Mouse (Mus musculus) mesoderm, embryonic 11.5 days (tissue): Measurements from ENCODE around the gene Upf3b.
"Not testable (repeated sequence)": the region's sequence is repeated elsewhere in the genome, so short reads cannot be mapped to it uniquely, and the experiment has no call there.

Source experiments
- DNase-seq: peaks from one replicate; pipeline ENCODE4 v3.0.0-alpha.2; 2012; ENCODE audit warnings: low read depth, low spot score

The Upf3b gene

DNA sequence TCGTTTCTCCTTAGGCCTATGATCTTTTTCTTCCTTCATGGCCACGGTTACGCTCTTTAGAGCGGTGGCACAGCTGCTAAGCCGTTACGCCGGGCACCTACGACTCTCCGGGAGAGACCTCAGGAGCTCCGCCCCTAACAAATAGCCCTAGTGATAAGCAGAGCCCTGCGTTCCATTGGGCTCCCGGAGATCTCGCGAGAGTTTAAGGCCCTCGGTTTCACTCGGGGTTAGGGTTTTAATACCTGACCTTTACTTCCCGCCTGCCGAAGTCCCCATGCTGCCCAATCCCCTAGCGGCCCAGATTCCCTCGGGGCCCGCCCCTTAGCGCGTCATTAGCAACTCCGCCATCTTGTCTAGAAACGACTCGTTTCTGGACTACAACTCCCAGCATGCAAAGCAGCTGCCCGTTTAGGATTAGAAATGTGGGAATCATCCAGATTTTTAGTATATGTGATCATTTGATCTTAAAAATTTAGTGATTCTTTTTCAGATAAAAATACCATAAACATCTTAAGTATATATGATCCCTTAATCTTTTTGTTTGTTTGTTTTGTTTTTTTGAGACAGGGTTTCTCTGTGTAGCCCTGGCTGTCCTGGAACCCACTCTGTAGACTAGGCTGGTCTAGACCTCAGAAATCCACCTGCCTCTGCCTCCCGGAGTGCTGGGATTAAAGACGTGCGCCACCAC lies at the start of gene Upf3b:
TSS of gene Upf3b (minus strand) at position 130 of the 688 bp plus-strand sequence.
- peak; percentile 96 for DNase-seq

DNA sequence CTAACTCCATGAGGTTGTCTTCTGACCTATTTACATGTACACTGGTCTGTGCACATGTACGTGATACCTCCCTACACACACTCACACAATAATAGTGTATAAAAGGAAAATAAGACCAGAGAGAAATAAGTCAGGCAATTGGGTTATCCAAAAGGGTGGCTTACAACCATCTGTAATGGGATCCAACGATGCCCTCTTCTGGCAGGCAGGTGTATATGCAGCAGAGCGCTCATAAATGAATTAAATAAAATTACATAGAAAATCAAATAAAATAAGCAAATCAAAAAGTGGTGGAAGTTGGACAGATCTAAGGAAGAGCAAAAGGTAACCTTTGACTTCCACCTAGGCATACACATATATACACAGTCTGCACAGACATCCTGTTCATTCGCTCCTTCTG lies 47.7 kb upstream of the Upf3b start:
- peak; percentile 3 for DNase-seq

DNA sequence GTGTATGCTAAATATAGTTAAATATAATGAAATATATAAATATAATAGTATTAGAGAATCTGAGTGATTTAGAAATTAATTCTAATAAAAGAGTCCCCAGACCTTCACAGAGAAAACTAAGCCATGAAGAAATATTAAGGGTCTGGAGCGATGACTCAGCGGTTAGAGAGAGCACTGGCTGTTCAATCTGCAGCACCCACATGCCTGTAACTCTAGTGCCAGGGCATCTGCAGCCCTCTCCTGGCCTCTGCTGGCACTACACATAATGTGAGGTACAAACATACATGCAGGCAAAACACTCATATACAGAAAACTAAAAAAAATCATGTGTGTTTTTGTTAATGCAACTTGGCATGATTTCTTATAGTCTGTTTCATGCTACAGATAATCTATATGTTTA lies 34.8 kb upstream of the Upf3b start:
- peak; percentile 17 for DNase-seq

DNA sequence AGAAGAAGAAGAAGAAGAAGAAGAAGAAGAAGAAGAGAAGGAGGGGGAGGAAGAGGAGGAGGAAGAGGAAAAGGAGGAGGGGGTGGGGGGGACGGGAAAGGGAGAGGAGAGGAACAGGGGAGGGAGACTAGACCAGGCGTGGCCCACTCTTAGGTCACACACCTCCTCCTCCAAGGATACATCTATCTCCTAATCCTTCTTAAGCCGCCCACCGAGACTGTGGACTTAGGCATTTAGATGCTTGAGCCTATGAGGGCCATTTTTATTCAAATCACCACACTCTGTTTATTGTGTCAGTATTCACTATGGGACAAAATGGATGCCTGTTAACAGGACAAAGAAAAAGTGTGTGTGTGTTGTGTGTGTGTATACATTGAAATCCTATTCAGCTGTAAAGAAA lies 34.4 kb upstream of the Upf3b start:
- not testable (repeated sequence) for DNase-seq

DNA sequence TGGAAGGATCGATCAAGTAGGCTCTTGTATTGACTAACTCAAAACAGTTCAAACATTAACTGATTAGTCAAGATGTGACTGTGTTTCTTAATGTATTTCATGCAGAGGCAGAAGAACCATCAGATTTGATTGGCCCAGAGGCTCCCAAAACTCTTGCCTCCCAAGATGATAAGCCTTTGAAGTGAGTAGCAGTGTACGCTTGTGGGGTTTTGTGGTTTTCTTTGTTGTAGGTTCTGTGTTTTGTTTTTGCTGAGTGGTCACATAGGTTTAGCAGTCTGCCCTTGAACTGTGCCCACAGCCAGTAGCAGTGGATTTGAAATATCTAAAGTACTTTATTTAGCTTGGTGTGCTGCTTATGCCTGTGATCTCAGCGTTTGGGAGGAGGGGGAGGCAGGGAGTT lies 31.6 kb upstream of the Upf3b start:
- no peak for DNase-seq

DNA sequence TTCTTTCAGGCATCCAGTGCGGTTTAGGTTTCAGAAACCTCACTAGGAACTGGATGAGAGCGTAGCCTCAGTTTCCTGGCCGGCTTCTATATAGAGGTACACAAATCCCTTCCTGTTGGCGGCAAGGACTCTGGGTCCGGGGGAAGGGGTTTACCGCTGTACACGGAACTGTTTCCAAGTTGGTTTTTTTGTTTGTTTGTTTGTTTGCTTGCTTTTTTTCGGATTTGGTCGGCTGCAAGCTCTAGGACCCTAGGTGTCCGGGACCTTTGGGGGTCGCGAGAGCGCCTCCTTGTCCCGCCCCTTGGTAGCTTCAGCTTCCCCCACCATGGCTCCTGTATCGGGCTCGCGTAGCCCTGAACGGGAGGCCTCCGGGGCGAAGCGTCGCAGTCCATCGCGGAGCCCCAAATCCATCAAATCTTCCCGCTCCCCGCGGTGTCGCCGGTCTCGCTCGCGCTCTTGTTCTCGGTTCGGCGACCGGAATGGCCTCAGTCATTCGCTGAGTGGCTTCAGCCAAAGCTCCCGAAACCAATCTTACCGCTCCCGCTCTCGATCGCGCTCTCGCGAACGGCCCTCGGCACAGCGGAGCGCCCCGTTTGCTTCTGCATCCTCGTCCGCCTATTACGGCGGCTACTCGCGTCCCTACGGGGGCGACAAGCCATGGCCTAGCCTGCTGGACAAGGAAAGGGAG lies 16.7 kb upstream of the Upf3b start, which contains the start of gene Nkap:
TSS of gene Nkap (plus strand) at position 125 of the 688 bp plus-strand sequence.
- DNase-seq, result peak; percentile 89

DNA sequence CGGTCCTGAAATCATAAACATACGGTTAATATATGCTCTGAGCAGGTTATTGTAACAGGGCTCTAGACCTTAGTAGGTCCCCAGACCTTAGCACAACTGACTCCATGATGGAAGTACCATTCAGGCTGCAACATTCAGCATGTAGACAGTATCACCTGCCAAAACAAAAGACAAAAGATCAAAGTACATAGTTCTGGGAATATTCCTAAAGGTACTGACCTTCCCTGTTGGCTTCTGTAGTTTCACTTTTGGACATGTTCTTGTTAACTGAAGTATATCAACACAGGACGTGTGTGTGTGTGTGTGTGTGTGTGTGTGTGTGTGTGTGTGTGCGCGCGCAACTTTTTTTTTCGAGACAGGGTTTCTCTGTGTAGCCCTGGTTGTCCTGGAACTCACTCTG lies 15.4 kb upstream of the Upf3b start:
- DNase-seq, result no peak

DNA sequence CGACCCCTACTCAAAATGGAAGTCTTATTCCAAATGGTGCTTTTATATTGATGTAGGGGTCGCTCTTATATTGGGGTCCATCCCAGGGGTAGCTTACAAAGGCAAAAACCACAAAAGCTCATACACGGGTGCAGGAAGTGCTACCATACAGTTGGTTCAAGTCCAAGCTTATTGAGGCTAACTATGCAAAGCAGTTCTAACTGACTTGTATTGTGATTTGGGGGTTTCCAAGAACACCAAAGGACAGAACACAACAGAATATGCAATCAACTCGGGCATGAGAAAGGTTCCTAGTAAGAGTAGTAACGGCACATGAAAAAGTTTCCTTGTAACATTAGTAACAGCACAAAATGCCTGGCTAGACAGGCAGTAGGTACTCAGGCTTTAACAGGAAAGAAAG lies 10.1 kb upstream of the Upf3b start:
- DNase-seq, result no peak

DNA sequence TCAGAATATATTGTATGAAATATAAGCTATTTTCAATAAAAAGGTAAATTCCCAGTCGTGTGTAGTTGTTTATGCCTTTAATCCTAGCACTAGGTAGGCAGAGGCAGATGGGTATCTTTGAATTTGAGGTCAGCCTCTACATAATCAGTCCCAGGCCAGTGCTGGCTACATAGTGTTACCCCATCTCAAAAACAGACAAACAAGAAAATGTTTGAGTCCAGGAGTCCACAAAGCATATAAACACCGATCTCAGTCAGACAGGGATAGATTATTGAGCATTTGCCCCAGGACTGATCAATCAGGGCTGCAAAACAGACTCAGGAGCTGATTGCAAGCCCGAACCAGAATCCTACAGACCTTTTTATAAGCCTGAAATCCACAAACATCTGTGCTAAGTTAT lies 9.5 kb upstream of the Upf3b start:
- DNase-seq, result no peak

DNA sequence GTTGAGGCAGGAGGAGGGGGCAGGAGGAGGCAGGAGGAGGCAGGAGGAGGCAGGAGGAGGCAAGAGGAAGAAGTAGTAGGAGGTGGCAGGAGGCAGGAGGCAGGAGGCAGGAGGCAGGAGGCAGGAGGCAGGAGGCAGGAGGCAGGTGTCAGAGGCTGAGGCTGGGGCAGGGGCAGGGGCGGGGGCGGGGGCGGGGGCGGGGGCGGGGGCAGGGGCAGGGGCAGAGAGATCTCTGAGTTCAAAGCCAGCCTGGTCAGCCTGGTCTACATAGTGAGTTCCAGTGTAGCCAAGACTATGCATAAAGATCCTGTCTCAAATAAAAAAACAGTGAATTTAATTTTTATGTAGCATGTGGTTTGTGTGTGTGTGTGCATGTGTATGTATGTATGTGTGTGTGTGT lies 7.0 kb upstream of the Upf3b start:
- no peak for DNase-seq

DNA sequence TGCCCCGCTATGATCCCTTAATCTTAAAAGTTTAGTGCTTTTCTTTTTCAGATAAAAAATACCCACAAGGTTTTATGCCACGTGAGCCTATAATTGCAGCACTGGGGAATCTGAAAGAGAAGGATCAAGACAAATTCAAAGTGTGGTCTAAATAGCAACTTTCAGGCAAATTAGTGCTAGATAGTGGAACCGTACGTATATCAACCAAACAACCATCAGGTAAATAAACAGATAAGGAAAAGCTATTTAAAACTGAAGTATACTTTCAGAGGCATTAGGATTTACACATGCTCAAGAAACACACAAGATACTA lies 715 bp upstream of the Upf3b start:
- no peak for DNase-seq

DNA sequence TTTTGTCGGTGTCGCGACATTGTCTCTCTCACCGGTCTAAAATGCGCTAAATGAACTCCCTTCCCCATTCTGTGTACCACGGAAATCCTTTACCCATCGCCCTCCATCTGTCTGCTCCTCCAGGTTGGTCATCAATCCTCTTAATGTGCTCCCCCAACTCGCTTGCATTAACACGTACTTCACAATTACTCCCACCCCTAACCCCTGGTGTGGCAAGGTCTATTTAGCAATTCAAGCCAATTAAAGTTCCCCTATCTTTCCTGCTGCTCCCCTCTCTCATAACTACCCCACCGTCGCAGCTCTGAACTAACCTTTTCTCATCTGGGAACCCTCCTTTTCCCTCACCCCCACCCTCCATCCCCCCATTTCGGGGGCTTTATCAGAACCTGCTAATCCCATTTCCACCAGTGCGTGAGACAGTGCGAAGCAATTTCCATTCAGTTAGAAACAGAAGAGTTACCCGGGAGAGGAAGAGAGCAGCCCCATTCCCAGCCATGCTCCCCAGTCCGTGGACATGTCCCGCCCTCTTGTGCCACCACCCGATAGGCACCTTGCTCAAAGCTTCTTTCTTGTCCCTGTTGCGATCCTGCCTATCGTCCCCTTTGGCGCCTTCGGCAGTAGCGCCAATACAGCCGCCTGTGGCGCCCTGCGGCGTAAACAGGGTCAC lies 463 bp downstream of the Upf3b start:
- DNase-seq, result no peak

DNA sequence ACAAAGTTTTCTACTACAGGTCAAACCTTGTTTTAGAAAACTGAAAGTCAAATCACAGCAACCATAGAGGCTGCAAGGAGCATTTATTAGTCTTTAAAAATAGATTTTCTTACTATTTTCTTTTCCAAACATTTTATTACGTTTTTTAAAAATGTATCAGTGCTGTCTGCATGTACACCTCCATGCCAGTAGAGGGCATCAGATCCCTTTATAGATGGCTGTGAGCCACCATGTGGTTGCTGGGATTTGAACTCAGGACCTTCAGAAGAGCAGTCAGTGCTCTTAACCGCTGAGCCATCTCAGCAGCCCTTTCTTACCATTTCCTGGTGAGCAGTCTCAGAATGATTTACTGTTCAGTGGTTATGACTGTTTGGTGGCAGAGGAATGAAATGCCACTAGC lies 6.3 kb downstream of the Upf3b start:
- DNase-seq, result no peak

DNA sequence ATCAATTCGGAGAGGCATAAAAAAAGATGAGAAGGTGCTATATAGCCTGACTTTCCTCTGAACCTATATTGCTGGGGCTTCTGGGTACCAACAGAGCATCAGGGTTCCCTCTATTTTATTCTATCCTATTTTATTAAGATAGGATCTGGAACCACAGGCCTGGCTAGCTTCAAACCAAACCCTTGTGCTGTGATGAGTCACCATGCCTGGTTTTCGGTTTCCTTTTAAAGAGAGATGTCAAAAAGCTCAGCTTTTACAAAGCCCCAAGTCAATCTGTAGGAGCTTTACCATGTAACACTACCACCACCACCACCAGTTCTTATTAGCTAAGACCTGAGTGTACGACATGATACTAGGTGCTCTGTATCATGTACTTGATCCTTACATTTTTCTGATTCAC lies 11.4 kb downstream of the Upf3b start:
- DNase-seq, result no peak

DNA sequence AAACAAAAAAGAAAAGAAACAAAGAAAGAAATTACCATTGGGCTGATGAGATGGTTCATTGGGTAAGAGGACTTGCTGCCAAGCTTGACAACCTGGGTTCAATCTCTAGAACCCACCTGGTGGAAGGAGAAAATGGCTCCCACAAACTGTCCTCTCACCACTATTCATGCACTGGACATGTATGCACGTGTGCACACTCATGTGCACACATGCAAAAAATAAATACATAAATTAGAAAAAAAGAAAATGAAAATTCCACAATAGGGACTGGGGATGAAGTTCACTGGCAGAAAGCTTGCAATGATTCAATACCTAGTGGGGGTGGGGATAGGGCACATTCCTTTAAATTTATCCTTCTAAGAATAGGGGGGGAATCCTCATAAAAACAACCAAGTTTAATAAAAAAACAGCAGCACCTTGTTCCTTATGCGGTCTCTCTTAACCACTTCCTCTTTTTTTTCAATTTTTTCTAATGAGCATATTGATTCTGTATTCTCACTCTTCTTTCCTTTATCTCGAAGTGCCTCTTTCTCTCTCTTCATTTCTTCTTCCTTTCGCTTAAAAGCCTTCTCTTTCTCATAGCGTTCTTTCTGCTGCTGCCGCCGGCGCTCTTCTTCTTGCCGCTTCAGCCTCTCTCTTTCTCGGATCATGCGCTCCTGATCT lies 14.9 kb downstream of the Upf3b start:
- DNase-seq, result no peak

DNA sequence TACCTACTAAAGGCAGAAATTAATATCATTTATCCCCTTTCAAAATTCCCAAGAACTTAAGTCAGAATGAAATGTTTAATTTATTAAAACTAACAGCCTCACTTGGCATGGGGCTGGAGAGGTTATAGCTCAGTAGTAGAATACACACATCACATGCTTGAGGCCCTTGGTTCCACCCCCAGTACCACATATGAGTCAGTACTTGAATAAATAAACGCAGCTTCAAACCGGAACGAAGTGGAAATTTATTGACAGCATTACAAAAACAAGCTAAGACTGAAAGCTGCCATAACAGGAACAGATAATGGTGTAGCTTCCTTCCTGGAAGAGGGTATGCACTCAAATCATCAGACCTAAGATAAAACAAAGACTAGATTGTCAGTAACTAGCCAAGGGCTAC lies 18.7 kb downstream of the Upf3b start:
- DNase-seq, result no peak

DNA sequence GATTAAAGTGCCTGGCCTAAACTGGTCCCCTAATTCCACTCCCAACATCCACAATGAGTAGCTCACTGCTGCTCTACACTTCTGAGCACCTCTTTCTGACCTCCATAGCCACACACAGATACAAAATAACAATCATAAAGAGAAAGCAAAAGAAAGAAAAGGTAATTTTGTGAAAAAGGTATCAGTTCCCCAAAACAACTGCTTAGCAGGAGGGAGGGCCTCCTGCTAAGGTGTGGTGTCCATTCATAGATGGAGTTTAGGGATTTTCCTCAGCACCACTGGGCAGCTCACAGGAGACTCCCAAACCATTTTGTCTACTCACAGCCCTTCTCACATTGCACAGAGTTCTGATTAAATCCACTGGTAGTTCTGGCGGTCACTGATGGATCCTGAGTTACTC lies 21.3 kb downstream of the Upf3b start:
- DNase-seq, result no peak

DNA sequence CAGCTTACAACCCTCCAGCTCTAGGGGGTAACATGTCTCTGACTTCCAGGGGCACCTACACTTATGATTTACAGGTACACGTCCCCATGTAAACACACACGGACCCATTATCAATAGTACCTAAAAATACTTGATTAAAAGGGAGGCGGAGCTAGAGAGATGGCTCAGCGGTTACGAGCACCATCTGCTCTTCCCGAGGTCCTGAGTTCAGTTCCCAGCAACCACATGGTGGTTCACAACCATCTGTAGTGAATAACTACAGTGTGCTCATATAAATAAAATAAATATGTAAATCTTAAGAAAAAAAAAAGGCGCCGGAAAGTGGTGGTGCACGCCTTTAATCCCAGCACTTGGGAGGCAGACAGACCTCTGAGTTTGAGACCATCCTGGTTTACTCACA lies 24.5 kb downstream of the Upf3b start:
- no peak for DNase-seq

DNA sequence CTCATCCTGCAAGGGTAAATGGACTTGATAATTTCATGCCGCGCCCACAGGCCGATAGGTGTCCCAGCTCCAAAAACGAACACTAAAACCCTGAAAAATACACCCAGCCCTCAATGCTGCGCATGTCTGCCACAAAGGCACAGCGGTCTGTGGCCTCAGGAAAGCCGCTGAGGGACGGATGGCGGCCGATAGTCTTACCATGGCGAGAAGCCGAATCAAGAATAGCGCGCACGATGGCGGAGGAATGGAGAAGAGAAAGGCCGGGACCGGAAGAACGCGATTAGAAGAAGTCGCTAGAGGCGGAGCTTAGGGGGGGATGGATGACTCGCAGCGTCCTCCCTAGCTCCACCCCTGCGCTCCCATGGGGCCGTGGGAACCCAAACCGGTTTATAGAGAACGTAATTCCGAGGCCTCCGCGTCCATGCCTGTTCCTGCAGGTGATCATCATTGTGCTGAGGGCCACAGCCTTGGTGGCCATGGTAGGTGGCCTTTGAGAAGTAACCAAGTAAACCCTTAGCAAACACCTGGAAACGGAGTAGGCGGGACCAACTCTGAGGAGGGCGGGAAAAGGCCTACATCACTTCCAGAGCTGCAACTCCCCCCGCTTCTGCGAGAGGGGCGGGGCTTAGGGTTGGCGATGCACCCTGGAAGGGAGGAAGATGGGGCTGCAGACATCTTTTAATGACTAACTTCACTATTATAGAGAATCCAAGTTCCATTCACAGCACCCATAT lies 25.0 kb downstream of the Upf3b start, which contains the start of gene Rpl39:
TSS of gene Rpl39 (minus strand) at position 476 of the 734 bp plus-strand sequence.
- peak; percentile 88 for DNase-seq

DNA sequence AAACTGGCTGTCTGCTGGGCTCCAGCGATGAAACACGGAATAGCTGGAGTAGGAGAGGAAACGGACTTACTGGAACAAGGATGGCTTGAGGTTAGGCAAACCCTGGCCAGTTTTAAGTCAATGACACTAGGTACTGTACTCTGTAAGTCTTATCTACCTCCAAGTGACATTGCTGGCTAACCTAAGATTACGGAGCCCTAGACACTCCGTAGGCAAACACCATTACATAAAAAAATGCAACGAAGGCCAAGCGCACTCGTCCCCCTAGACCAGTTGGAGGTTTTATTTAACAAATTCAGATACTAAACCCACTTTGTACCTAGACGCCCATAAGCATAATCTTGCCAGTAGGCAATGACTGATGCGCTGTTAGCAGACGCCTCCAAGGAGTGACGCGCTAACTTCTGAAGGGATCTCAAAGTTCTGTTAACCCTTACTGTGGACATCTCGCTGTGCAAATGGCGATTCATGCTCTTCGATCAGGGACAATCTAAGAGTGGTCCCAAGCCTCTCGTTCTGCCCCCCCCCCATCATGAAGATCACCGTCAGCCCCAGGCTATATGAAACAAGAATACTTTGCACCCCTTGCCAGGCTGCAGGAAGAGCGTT lies 25.7 kb downstream of the Upf3b start:
- peak; percentile 25 for DNase-seq

DNA sequence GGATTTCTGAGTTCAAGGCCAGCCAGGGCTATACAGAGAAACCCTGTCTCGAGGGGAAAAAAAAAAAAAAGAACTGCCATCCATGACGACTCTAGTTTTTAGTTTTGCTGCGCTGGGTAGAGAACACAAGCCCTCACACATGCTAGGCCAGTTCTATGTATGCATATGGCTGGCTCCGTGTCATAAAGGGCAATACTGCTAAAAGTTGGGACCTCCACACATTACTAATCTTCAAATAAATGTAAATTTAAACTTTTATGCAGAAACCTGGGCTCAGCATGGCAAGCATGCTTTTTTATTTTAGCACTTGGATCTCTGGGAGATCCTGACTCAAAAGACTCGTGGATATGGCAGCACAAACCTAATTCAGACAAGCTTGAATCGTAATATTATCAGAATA lies 28.9 kb downstream of the Upf3b start:
- DNase-seq, result no peak
